Mouse (Mus musculus) hindbrain, embryonic 12.5 days (tissue): ENCODE measurements around the gene Thsd7b. TPM values are rescaled to one million over a fixed set of nuclear protein-coding genes. Genes with fewer than 3 reads are reported as not detected.

ENCODE experiments used
- ATAC-seq: fragments of 200-750 bp; cut with Nextera tagmentation; 2 replicates; pipeline ENCODE4 v1.8.0; 2017; ENCODE audit warnings: moderate TSS enrichment; ENCODE audit not compliant: low FRiP score
- H3K27ac ChIP-seq: fragments of 300-500 bp; sonication (generic); 2 replicates; pipeline ENCODE4 v1.5.1; 2016; ENCODE audit warnings: mild to moderate bottlenecking
- H3K27me3 ChIP-seq: fragments of 300-500 bp; sonication (generic); 2 replicates; pipeline ENCODE4 v1.6.1; 2016; ENCODE audit warnings: mild to moderate bottlenecking
- H3K36me3 ChIP-seq: fragments of 300-500 bp; sonication (generic); 2 replicates; pipeline ENCODE4 v1.6.1; 2016; ENCODE audit warnings: mild to moderate bottlenecking
- H3K4me1 ChIP-seq: fragments of 300-500 bp; sonication (generic); 2 replicates; pipeline ENCODE4 v1.6.1; 2016
- H3K4me2 ChIP-seq: fragments of 300-500 bp; sonication (generic); replicated peaks from 2 replicates; pipeline ENCODE4 v1.6.1; 2016; ENCODE audit warnings: mild to moderate bottlenecking
- H3K4me3 ChIP-seq: fragments of 300-500 bp; sonication (generic); 2 replicates; pipeline ENCODE4 v1.5.1; 2016; ENCODE audit warnings: mild to moderate bottlenecking
- H3K9ac ChIP-seq: fragments of 300-500 bp; sonication (generic); 2 replicates; pipeline ENCODE4 v1.6.1; 2016; ENCODE audit warnings: mild to moderate bottlenecking, moderate library complexity
- H3K9me3 ChIP-seq: fragments of 300-500 bp; sonication (generic); replicated peaks from 2 replicates; pipeline ENCODE4 v1.6.1; 2016; ENCODE audit warnings: mild to moderate bottlenecking
- WGBS: fragments of 180-500 bp; shearing (Covaris S2); methylation state at CpG from one replicate; pipeline ENCODE4 v1.1.7; 2016; 5-methylcytosine and 5-hydroxymethylcytosine counted together
- polyA plus RNA-seq: library from polyadenylated mRNA; unstranded; fragments of >200 nt; fragmentation: Nextera tagmentation; extraction: Ambion mirVana; gene quantifications from 2 replicates; pipeline ENCODE4 v1.2.1, GENCODE M21; 2016

Gene Thsd7b
- polyA plus RNA-seq, 1 experiment from 2014 or later, result 14.7 TPM

GRCm38 (mm10) chr1:129798519-129798918 lies 525.4 kb downstream of the Thsd7b start:
- Histone ChIP-seq H3K4me3 (no peak overlapping the region), H3K4me1 (no peaks in the 10 kb centered on the region), H3K36me3 (no peaks in the 10 kb centered on the region), H3K9me3 (no peaks in the 10 kb centered on the region), H3K27me3 (no peaks in the 10 kb centered on the region), H3K4me2 (no peak overlapping the region), H3K9ac (no peak overlapping the region), H3K27ac (no peak overlapping the region)
- ATAC-seq, result no peak

GRCm38 (mm10) chr1:129826927-129827326 lies 553.8 kb downstream of the Thsd7b start:
- no peak overlapping the region for H3K9ac ChIP-seq
- no peaks in the 10 kb centered on the region for H3K9me3 ChIP-seq
- H3K36me3 ChIP-seq, result no peaks in the 10 kb centered on the region
- no peak overlapping the region for H3K4me3 ChIP-seq
- no peaks in the 10 kb centered on the region for H3K27me3 ChIP-seq
- no peak overlapping the region for H3K27ac ChIP-seq
- WGBS, result 74% methylated on average over 4 of the region's 4 CpGs
- ATAC-seq, result no peak
- H3K4me2 ChIP-seq, result no peak overlapping the region
- H3K4me1 ChIP-seq, result no peaks in the 10 kb centered on the region

- no peak for ATAC-seq
- Histone ChIP-seq H3K9ac (no peak overlapping the region), H3K36me3 (no peaks in the 10 kb centered on the region), H3K4me3 (no peak overlapping the region), H3K27me3 (no peaks in the 10 kb centered on the region), H3K9me3 (no peaks in the 10 kb centered on the region), H3K4me1 (no peaks in the 10 kb centered on the region), H3K27ac (no peak overlapping the region), H3K4me2 (no peak overlapping the region)
- 80% methylated on average over 2 of the region's 2 CpGs for WGBS
Measured at GRCm38 (mm10) chr1:129837324-129837723, 564.2 kb downstream of the Thsd7b start.

- Histone ChIP-seq H3K9ac (no peak overlapping the region), H3K27me3 (no peaks in the 10 kb centered on the region), H3K9me3 (no peaks in the 10 kb centered on the region), H3K4me3 (no peak overlapping the region), H3K4me1 (no peaks in the 10 kb centered on the region), H3K36me3 (no peaks in the 10 kb centered on the region), H3K4me2 (no peak overlapping the region), H3K27ac (no peak overlapping the region)
- 72% methylated on average over 3 of the region's 3 CpGs for WGBS
- ATAC-seq, result no peak
Measured at GRCm38 (mm10) chr1:129837776-129838175, 564.7 kb downstream of the Thsd7b start.

GRCm38 (mm10) chr1:129838486-129838885 lies 565.4 kb downstream of the Thsd7b start:
- ATAC-seq, result no peak
- Histone ChIP-seq H3K9me3 (no peaks in the 10 kb centered on the region), H3K4me2 (no peak overlapping the region), H3K4me3 (no peak overlapping the region), H3K27ac (no peak overlapping the region), H3K36me3 (no peaks in the 10 kb centered on the region), H3K9ac (no peak overlapping the region), H3K27me3 (no peaks in the 10 kb centered on the region), H3K4me1 (no peaks in the 10 kb centered on the region)

GRCm38 (mm10) chr1:129843416-129843815 lies 570.3 kb downstream of the Thsd7b start:
- Histone ChIP-seq H3K9ac (no peak overlapping the region), H3K4me2 (no peak overlapping the region)
- 49% methylated on average over 2 of the region's 2 CpGs for WGBS

GRCm38 (mm10) chr1:129850007-129850564 lies 577.0 kb downstream of the Thsd7b start:
- H3K4me2 ChIP-seq, result no peak overlapping the region
- no peaks in the 10 kb centered on the region for H3K36me3 ChIP-seq
- WGBS, result 55% methylated on average over 5 of the region's 5 CpGs
- H3K4me3 ChIP-seq, result no peak overlapping the region
- H3K4me1 ChIP-seq, result no peaks in the 10 kb centered on the region
- no peaks in the 10 kb centered on the region for H3K27me3 ChIP-seq
- no peaks in the 10 kb centered on the region for H3K9me3 ChIP-seq
- no peak overlapping the region for H3K27ac ChIP-seq
- ATAC-seq, result 0 out of 2 replicates have a peak, but pooled peaks have one; percentile 26
- H3K9ac ChIP-seq, result no peak overlapping the region

More at GRCm38 (mm10) chr1:129843416-129843815, 570.3 kb downstream of the Thsd7b start:
- H3K27me3 ChIP-seq, result no peaks in the 10 kb centered on the region
- H3K36me3 ChIP-seq, result no peaks in the 10 kb centered on the region
- no peaks in the 10 kb centered on the region for H3K4me1 ChIP-seq
- H3K27ac ChIP-seq, result no peak overlapping the region
- H3K4me3 ChIP-seq, result no peak overlapping the region
- H3K9me3 ChIP-seq, result no peaks in the 10 kb centered on the region
- no peak for ATAC-seq

GRCm38 (mm10) chr1:129867714-129868113 lies 594.6 kb downstream of the Thsd7b start:
- H3K4me1 ChIP-seq, result no peaks in the 10 kb centered on the region
- no peaks in the 10 kb centered on the region for H3K9me3 ChIP-seq
- no peak overlapping the region for H3K27ac ChIP-seq
- ATAC-seq, result no peak
- no peak overlapping the region for H3K4me2 ChIP-seq
- 82% methylated on average over 6 of the region's 6 CpGs for WGBS
- no peaks in the 10 kb centered on the region for H3K36me3 ChIP-seq
- H3K4me3 ChIP-seq, result no peak overlapping the region
- no peaks in the 10 kb centered on the region for H3K27me3 ChIP-seq
- H3K9ac ChIP-seq, result no peak overlapping the region

GRCm38 (mm10) chr1:129874355-129874754 lies 601.3 kb downstream of the Thsd7b start:
- Histone ChIP-seq H3K4me3 (no peak overlapping the region), H3K4me1 (no peaks in the 10 kb centered on the region), H3K27ac (no peak overlapping the region), H3K9me3 (no peaks in the 10 kb centered on the region), H3K4me2 (no peak overlapping the region), H3K27me3 (no peaks in the 10 kb centered on the region), H3K9ac (no peak overlapping the region), H3K36me3 (no peaks in the 10 kb centered on the region)
- no peak for ATAC-seq
- 76% methylated on average over 4 of the region's 4 CpGs for WGBS

- 69% methylated on average over 1 of the region's 1 CpGs for WGBS
Measured at GRCm38 (mm10) chr1:129887861-129888260, 614.8 kb downstream of the Thsd7b start.

GRCm38 (mm10) chr1:129898121-129898520 lies 625.0 kb downstream of the Thsd7b start:
- Histone ChIP-seq H3K4me3 (no peak overlapping the region), H3K36me3 (no peaks in the 10 kb centered on the region), H3K27ac (no peak overlapping the region), H3K9me3 (no peaks in the 10 kb centered on the region), H3K27me3 (no peaks in the 10 kb centered on the region), H3K4me2 (no peak overlapping the region), H3K9ac (no peak overlapping the region), H3K4me1 (no peaks in the 10 kb centered on the region)
- no peak for ATAC-seq
- WGBS, result 84% methylated on average over 5 of the region's 5 CpGs

More at GRCm38 (mm10) chr1:129887861-129888260, 614.8 kb downstream of the Thsd7b start:
- Histone ChIP-seq H3K9ac (no peak overlapping the region), H3K27ac (no peak overlapping the region), H3K4me2 (no peak overlapping the region), H3K36me3 (no peaks in the 10 kb centered on the region), H3K4me3 (no peak overlapping the region), H3K27me3 (no peaks in the 10 kb centered on the region), H3K4me1 (no peaks in the 10 kb centered on the region), H3K9me3 (no peaks in the 10 kb centered on the region)
- no peak for ATAC-seq

GRCm38 (mm10) chr1:129915484-129915883 lies 642.4 kb downstream of the Thsd7b start:
- Histone ChIP-seq H3K4me3 (no peak overlapping the region), H3K36me3 (no peaks in the 10 kb centered on the region), H3K27me3 (no peaks in the 10 kb centered on the region), H3K27ac (no peak overlapping the region), H3K9ac (no peak overlapping the region), H3K4me2 (no peak overlapping the region), H3K9me3 (no peaks in the 10 kb centered on the region), H3K4me1 (no peaks in the 10 kb centered on the region)
- WGBS, result 43% methylated on average over 4 of the region's 4 CpGs
- no peak for ATAC-seq

- no peaks in the 10 kb centered on the region for H3K4me1 ChIP-seq
- no peaks in the 10 kb centered on the region for H3K27me3 ChIP-seq
- no peak for ATAC-seq
- H3K36me3 ChIP-seq, result no peaks in the 10 kb centered on the region
- no peaks in the 10 kb centered on the region for H3K9me3 ChIP-seq
- H3K4me2 ChIP-seq, result no peak overlapping the region
- no peak overlapping the region for H3K9ac ChIP-seq
- H3K27ac ChIP-seq, result no peak overlapping the region
- 90% methylated on average over 1 of the region's 1 CpGs for WGBS
- H3K4me3 ChIP-seq, result no peak overlapping the region
Measured at GRCm38 (mm10) chr1:129917568-129917967, 644.5 kb downstream of the Thsd7b start.
